Mouse (Mus musculus): ENCODE measurements around the gene Pygb. TPM values are rescaled to one million over a fixed set of nuclear protein-coding genes. Genes with fewer than 3 reads are reported as not detected.

The Pygb gene
- polyA plus RNA-seq, 1 experiment from 2014 or later, result 213 TPM

DNA sequence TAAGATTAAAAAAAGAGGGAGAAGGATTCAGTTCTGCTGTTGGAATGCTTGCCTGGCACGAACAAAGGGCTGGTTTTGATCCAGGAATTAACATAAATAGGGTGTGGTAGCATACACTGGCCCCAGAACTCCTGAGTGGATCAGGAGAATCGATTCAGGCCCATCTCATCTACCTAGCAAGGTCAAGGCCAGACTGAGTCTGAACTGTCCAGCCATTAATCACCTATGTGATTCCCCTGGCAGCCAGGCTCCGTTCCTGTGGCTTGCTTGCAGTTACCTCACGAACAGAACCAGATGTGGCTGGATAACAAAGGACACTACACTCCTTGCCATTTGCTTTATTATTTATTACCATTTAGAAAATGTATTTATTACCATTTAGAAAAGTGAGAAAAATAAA lies 6.8 kb downstream of the Pygb start:
- H3K36me3 ChIP-seq, result peaks cover 68% of the 10 kb centered on the region
- H3K27me3 ChIP-seq (replicated peaks), result no peaks in the 10 kb centered on the region
- no peak for ATAC-seq (ENCODE audit: insufficient number of reproducible peaks, low FRiP score)
- H3K27ac ChIP-seq (ENCODE audit: poor library complexity, severe bottlenecking), result no peak overlapping the region
- H3K4me1 ChIP-seq (replicated peaks), result peaks cover 16% of the 10 kb centered on the region
- no peaks in the 10 kb centered on the region for H3K9me3 ChIP-seq (replicated peaks)
- H3K9ac ChIP-seq, result no peak overlapping the region
- 83% methylated on average over 4 of the region's 4 CpGs for WGBS
- no peak overlapping the region for H3K4me3 ChIP-seq
- H3K4me2 ChIP-seq, result no peak overlapping the region

DNA sequence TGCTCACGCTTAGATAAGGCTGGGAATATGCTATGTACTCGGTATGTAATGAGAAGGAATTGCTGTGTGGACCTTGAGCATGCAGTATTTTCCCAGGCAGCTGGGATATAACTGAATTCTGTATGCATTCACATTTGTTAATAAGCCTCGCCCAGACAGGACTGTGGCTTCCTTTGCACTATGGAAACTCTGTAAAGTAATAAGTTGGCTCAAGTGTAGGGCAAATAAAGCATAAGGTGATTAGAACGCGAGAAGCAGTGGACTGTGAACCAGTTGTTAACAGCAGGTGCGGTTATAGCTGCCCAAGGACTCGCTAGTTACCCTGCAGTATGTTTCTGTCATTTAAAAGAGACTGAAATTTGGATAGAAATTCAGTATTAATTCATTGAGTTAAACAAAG lies 11.5 kb downstream of the Pygb start:
- no peak for ATAC-seq (ENCODE audit: insufficient number of reproducible peaks, low FRiP score)
- Histone ChIP-seq H3K27me3 (replicated peaks) (no peaks in the 10 kb centered on the region), H3K4me2 (no peak overlapping the region), H3K9ac (no peak overlapping the region), H3K36me3 (peaks cover 88% of the 10 kb centered on the region), H3K9me3 (replicated peaks) (no peaks in the 10 kb centered on the region; the same call in 1 of the 2 replicates), H3K27ac (ENCODE audit: poor library complexity, severe bottlenecking) (no peak overlapping the region), H3K4me1 (replicated peaks) (peaks cover 4% of the 10 kb centered on the region), H3K4me3 (no peak overlapping the region)
- WGBS, result 74% methylated on average over 7 of the region's 7 CpGs

DNA sequence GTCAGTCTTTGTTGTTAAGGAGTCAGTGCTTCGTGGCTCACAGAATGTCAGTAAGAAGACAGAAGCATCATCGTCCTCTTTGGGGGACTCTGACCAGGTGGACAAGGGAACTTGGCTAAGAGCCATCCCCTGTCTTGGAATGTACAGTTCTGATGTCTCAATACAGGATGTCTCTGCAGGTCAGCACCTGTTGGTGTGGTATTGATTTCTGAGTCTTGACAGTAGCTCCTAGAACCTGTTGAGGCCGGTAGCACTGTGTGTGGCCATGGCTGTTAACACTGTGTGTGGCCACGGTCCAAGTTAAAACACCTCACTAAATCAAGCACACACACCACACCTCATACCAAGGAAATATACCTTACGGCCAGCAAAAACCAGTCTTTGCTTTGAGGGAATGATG lies 14.1 kb downstream of the Pygb start:
- Histone ChIP-seq H3K9ac (no peak overlapping the region), H3K4me3 (no peak overlapping the region), H3K27me3 (replicated peaks) (no peaks in the 10 kb centered on the region), H3K9me3 (replicated peaks) (no peaks in the 10 kb centered on the region; the same call in 1 of the 2 replicates), H3K36me3 (peaks cover 87% of the 10 kb centered on the region), H3K4me1 (replicated peaks) (peaks cover 4% of the 10 kb centered on the region), H3K27ac (ENCODE audit: poor library complexity, severe bottlenecking) (no peak overlapping the region), H3K4me2 (no peak overlapping the region)
- whole genome bisulfite sequencing, result 91% methylated on average over 5 of the region's 5 CpGs
- ATAC-seq (ENCODE audit: insufficient number of reproducible peaks, low FRiP score), result peak; percentile 10; the same call in 1 of the 2 replicates

DNA sequence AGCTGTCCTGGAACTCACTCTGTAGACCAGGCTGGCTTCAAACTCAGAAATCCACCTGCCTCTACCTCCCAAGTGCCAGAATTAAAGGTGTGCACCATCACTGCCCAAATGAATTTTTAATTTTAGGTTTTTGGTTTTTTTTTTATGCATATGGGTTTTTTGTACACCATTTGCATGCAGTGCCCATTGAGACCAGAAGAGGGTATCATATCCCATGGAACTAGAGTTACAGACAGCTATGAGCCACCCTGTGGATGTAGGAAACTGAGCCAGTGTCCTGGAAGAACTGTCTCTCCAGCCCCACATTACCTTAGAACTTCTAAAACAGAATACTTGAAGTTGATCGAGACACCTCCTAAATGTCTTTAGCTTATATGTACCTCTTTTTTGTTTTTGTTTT lies 16.5 kb downstream of the Pygb start:
- ATAC-seq (ENCODE audit: insufficient number of reproducible peaks, low FRiP score), result no peak
- H3K9ac ChIP-seq, result no peak overlapping the region
- H3K4me1 ChIP-seq (replicated peaks), result peaks cover 2% of the 10 kb centered on the region
- 85% methylated on average over 1 of the region's 1 CpGs for WGBS
- H3K4me3 ChIP-seq, result no peak overlapping the region
- no peak overlapping the region for H3K4me2 ChIP-seq
- no peaks in the 10 kb centered on the region; the same call in 1 of the 2 replicates for H3K9me3 ChIP-seq (replicated peaks)
- H3K27ac ChIP-seq (ENCODE audit: poor library complexity, severe bottlenecking), result no peak overlapping the region
- peaks cover 93% of the 10 kb centered on the region for H3K36me3 ChIP-seq
- H3K27me3 ChIP-seq (replicated peaks), result no peaks in the 10 kb centered on the region

DNA sequence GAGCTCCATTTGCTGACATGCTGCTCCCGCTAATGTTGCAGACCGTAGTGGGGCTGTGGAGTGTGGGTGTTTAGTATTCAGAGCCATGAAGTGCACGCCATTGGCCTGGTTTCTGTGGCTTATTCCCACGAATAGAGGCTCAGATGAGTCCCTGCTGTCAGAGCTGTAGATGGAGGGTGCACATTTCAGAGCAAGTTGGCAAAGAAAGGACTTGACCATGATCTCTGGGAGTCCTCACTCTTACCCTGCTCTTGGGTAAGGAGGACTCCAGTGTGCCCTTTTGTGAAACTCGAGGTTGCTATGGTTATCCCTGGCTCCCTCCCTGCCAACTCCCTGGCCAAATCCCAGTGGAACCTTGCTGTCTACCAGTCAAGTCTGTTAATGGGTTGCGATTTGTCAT lies 21.8 kb downstream of the Pygb start:
- WGBS, result 82% methylated on average over 6 of the region's 6 CpGs
- no peak for ATAC-seq (ENCODE audit: insufficient number of reproducible peaks, low FRiP score)

DNA sequence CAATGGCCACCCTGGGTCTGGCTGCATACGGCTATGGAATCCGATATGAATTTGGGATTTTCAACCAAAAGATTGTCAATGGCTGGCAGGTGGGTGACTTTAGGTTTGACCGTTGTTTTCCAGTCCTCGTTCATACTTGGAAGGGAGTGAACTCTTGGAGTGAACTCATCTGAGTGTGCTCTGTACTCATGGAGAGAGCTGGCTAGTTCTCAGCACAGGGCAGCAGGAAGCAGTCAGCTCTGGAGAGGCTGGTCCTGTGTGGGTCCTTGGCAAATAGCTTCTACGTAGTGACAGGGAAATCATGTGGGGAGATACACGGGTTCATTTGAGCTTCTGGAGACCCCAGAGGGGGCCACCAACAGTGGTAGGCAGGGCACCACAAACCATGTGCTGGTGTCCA lies 22.3 kb downstream of the Pygb start:
- Histone ChIP-seq H3K9me3 (replicated peaks) (no peaks in the 10 kb centered on the region), H3K36me3 (peaks cover 97% of the 10 kb centered on the region), H3K27me3 (replicated peaks) (no peaks in the 10 kb centered on the region), H3K4me1 (replicated peaks) (no peaks in the 10 kb centered on the region), H3K4me2 (no peak overlapping the region), H3K9ac (no peak overlapping the region), H3K27ac (ENCODE audit: poor library complexity, severe bottlenecking) (no peak overlapping the region), H3K4me3 (no peak overlapping the region)
- 89% methylated on average over 6 of the region's 6 CpGs for WGBS
- no peak for ATAC-seq (ENCODE audit: insufficient number of reproducible peaks, low FRiP score)

More for the DNA sequence above, 21.8 kb downstream of the Pygb start:
- no peak overlapping the region for H3K27ac ChIP-seq (ENCODE audit: poor library complexity, severe bottlenecking)
- peaks cover 97% of the 10 kb centered on the region for H3K36me3 ChIP-seq
- H3K9ac ChIP-seq, result no peak overlapping the region
- H3K27me3 ChIP-seq (replicated peaks), result no peaks in the 10 kb centered on the region
- no peak overlapping the region for H3K4me3 ChIP-seq
- no peak overlapping the region for H3K4me2 ChIP-seq
- H3K9me3 ChIP-seq (replicated peaks), result no peaks in the 10 kb centered on the region
- H3K4me1 ChIP-seq (replicated peaks), result no peaks in the 10 kb centered on the region

DNA sequence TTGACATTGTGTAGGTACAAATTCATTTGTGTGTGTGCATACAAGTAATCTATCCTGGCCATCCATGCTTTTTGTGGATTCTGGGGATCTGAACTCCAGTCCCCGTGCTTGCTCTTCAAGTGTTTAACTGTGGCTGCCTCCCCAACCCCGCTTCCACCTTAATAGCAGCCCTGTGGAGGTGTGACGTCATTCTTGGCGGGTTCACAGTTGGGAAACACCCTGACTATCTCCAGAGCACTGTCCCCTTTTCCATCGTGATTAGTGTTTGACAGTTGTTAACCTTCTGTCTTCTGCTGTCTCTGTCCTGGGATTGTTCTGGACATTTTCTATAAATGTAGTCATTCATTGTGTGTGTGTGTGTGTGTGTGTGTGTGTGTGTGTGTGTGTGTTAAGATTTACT lies 24.1 kb downstream of the Pygb start:
- 68% methylated on average over 5 of the region's 5 CpGs for WGBS
- Histone ChIP-seq H3K27ac (ENCODE audit: poor library complexity, severe bottlenecking) (no peak overlapping the region), H3K36me3 (peaks cover 99% of the 10 kb centered on the region), H3K27me3 (replicated peaks) (no peaks in the 10 kb centered on the region), H3K4me1 (replicated peaks) (no peaks in the 10 kb centered on the region), H3K4me3 (no peak overlapping the region), H3K9ac (no peak overlapping the region), H3K4me2 (no peak overlapping the region), H3K9me3 (replicated peaks) (no peaks in the 10 kb centered on the region)
- ATAC-seq (ENCODE audit: insufficient number of reproducible peaks, low FRiP score), result no peak

DNA sequence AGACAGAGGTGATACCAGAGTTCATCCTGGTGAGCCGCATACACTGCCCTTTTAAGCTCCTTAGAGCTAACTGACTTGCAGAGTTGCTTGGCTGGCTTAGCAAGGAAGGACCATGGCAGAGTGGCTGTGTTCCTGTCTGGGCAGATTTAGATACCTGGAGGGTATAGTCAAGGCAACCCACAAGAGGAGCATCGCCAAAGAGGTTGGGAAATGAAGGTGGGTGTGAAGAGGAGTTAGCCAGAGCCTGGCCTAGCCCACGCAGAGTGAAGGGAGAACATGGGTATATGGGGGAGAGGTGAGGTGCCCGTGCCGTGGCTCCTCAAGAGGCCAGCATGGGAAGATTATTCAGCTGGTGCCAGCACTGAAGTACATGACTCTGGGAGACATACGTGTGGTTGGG lies 26.3 kb downstream of the Pygb start:
- 90% methylated on average over 6 of the region's 6 CpGs for WGBS

DNA sequence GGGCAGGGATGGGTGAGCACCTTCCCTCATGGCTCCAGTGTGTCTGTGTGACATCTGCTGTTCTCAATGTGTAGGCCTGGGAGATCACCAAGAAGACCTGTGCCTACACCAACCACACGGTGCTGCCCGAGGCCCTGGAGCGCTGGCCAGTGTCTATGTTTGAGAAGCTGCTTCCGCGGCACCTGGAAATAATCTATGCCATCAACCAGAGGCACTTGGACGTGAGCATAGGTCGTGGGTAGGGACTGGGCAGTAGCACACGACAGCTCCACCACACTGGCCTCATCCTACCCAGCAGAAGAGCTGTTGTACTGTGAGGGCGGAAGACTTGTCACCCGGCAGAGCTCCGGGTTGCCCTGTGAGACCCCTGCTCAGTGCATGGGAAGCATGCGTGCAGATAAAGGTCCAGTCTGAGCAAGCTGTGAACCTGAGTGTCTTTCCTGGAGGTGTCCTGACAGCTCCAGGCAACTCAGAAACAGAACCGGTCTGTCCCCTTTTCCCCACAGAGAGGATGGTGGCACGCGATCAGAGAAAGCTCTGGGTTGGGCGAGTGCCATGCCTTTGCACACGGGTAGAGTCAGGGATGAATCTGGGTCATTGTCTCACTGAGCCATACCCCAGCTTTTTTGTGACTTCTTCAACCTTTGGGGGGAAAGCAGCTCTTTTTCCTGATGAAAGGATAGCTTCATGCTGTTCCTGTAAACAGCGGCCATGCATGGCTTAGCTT lies 30.3 kb downstream of the Pygb start:
- Histone ChIP-seq H3K9ac (no peak overlapping the region), H3K27me3 (replicated peaks) (no peaks in the 10 kb centered on the region), H3K9me3 (replicated peaks) (no peaks in the 10 kb centered on the region), H3K4me2 (no peak overlapping the region), H3K4me3 (no peak overlapping the region), H3K27ac (ENCODE audit: poor library complexity, severe bottlenecking) (no peak overlapping the region), H3K4me1 (replicated peaks) (no peaks in the 10 kb centered on the region), H3K36me3 (peaks cover 97% of the 10 kb centered on the region)
- WGBS, result 89% methylated on average over 18 of the region's 18 CpGs
- ATAC-seq (ENCODE audit: insufficient number of reproducible peaks, low FRiP score), result no peak

More for the DNA sequence above, 26.3 kb downstream of the Pygb start:
- H3K4me2 ChIP-seq, result no peak overlapping the region
- H3K36me3 ChIP-seq, result peaks cover 100% of the 10 kb centered on the region
- no peaks in the 10 kb centered on the region for H3K9me3 ChIP-seq (replicated peaks)
- H3K27ac ChIP-seq (ENCODE audit: poor library complexity, severe bottlenecking), result no peak overlapping the region
- no peak overlapping the region for H3K4me3 ChIP-seq
- H3K4me1 ChIP-seq (replicated peaks), result no peaks in the 10 kb centered on the region
- H3K9ac ChIP-seq, result no peak overlapping the region
- no peaks in the 10 kb centered on the region for H3K27me3 ChIP-seq (replicated peaks)
- no peak for ATAC-seq (ENCODE audit: insufficient number of reproducible peaks, low FRiP score)

DNA sequence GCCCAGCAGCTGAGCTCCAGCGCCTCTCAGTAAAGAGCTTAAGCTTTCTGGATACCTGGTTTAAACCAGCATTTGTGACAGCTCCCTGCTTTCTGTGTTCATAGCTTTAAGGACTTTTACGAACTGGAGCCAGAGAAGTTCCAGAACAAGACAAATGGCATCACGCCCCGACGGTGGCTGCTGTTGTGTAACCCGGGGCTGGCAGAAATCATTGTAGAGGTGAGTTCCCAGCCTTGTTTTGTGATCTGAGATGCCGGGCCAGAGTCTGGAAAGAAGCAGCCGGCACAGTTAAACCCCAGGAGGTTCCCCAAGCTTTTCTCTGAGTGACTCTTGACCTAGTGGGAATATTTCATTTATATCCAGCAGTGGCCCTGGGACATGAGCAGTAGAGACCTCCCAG lies 32.2 kb downstream of the Pygb start:
- 89% methylated on average over 8 of the region's 8 CpGs for WGBS
- Histone ChIP-seq H3K27me3 (replicated peaks) (no peaks in the 10 kb centered on the region), H3K27ac (ENCODE audit: poor library complexity, severe bottlenecking) (no peak overlapping the region), H3K4me2 (no peak overlapping the region), H3K36me3 (peaks cover 97% of the 10 kb centered on the region), H3K9me3 (replicated peaks) (no peaks in the 10 kb centered on the region), H3K4me3 (no peak overlapping the region), H3K4me1 (replicated peaks) (no peaks in the 10 kb centered on the region), H3K9ac (no peak overlapping the region)
- no peak for ATAC-seq (ENCODE audit: insufficient number of reproducible peaks, low FRiP score)

DNA sequence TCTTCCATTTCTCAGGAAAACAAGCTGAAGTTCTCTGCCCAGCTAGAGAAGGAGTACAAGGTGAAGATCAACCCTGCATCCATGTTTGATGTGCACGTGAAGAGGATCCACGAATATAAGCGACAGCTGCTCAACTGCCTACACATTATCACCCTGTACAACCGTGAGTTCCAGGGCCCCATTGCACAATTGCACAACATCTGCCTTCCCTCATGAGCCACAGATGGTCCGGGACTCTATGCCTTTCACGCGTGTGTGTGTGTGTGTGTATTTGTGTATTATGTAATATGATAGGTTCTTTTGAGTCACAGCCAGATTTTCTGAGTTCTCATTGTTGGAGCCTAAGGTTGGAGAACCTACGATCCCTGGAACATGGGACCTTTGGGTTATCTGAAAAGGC lies 34.2 kb downstream of the Pygb start:
- no peaks in the 10 kb centered on the region for H3K27me3 ChIP-seq (replicated peaks)
- H3K9ac ChIP-seq, result no peak overlapping the region
- H3K9me3 ChIP-seq (replicated peaks), result no peaks in the 10 kb centered on the region
- H3K4me2 ChIP-seq, result no peak overlapping the region
- ATAC-seq (ENCODE audit: insufficient number of reproducible peaks, low FRiP score), result no peak
- no peaks in the 10 kb centered on the region for H3K4me1 ChIP-seq (replicated peaks)
- H3K27ac ChIP-seq (ENCODE audit: poor library complexity, severe bottlenecking), result no peak overlapping the region
- 88% methylated on average over 8 of the region's 8 CpGs for whole genome bisulfite sequencing
- peaks cover 96% of the 10 kb centered on the region for H3K36me3 ChIP-seq
- no peak overlapping the region for H3K4me3 ChIP-seq

DNA sequence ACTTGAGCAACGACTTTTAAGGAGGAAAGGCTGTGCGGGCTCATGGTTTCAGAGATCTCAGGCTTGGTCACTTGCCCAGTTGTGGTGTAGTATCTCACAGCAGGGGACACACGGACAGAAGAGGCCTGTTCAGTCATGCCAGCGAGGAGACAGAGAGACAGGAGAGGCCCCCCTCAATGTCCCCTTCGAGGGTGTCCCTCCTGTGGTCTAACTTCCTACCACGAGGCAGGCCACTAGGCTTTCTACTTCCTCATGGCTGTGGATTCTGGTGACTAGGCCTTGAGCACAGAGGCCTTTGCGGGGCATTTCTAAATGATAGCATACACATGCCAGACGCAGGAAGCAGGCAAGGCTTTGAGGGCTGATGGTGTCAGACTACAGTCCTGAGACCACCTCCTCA lies 36.5 kb downstream of the Pygb start:
- Histone ChIP-seq H3K4me1 (replicated peaks) (no peaks in the 10 kb centered on the region), H3K9ac (no peak overlapping the region), H3K27ac (ENCODE audit: poor library complexity, severe bottlenecking) (no peak overlapping the region), H3K9me3 (replicated peaks) (no peaks in the 10 kb centered on the region), H3K4me2 (no peak overlapping the region), H3K36me3 (peaks cover 96% of the 10 kb centered on the region), H3K27me3 (replicated peaks) (no peaks in the 10 kb centered on the region), H3K4me3 (no peak overlapping the region)
- WGBS, result 81% methylated on average over 8 of the region's 8 CpGs
- no peak for ATAC-seq (ENCODE audit: insufficient number of reproducible peaks, low FRiP score)

Measured in heart, embryonic 12.5 days (tissue).